Mouse (Mus musculus) neural tube, embryonic 14.5 days (tissue): ENCODE data around the gene Atmin. TPM values are rescaled to one million over a fixed set of nuclear protein-coding genes. Genes with fewer than 3 reads are reported as not detected.

Experiments used
- ATAC-seq: fragments of 200-750 bp; cut with Nextera tagmentation; 2 replicates; pipeline ENCODE4 v1.8.0; 2017; ENCODE audit warnings: low read depth, mild to moderate bottlenecking, moderate TSS enrichment, moderate library complexity
- H3K27ac ChIP-seq: fragments of 300-500 bp; sonication (generic); 2 replicates; pipeline ENCODE4 v1.5.1; 2014; ENCODE audit warnings: low read depth, mild to moderate bottlenecking, control low read depth, low read length, moderate library complexity, mixed read lengths
- H3K27me3 ChIP-seq: fragments of 300-500 bp; sonication (generic); 2 replicates; pipeline ENCODE4 v1.6.1; 2014; ENCODE audit warnings: low read length; ENCODE audit not compliant: control insufficient read depth, insufficient read depth
- H3K36me3 ChIP-seq: fragments of 300-500 bp; sonication (generic); 2 replicates; pipeline ENCODE4 v1.6.1; 2014; ENCODE audit warnings: low read length, mixed read lengths; ENCODE audit not compliant: control insufficient read depth, insufficient read depth
- H3K4me1 ChIP-seq: fragments of 300-500 bp; sonication (generic); 2 replicates; pipeline ENCODE4 v1.6.1; 2014; ENCODE audit warnings: low read length; ENCODE audit not compliant: control insufficient read depth, insufficient read depth
- H3K4me2 ChIP-seq: fragments of 300-500 bp; sonication (generic); 2 replicates; pipeline ENCODE4 v1.6.1; 2014; ENCODE audit warnings: mild to moderate bottlenecking, low read depth, low read length, control low read depth
- H3K4me3 ChIP-seq: fragments of 300-500 bp; sonication (generic); 2 replicates; pipeline ENCODE4 v1.5.1; 2014; ENCODE audit warnings: low read depth, low read length, control low read depth, mixed read lengths
- H3K9ac ChIP-seq: fragments of 300-500 bp; sonication (generic); replicated peaks from 2 replicates; pipeline ENCODE4 v1.6.1; 2014; ENCODE audit warnings: low read depth, mild to moderate bottlenecking, control low read depth, low read length, mixed read lengths
- H3K9me3 ChIP-seq: fragments of 300-500 bp; sonication (generic); 2 replicates; pipeline ENCODE4 v1.6.1; 2016; ENCODE audit warnings: low read length; ENCODE audit not compliant: control insufficient read depth
- WGBS: fragments of 180-500 bp; shearing (Covaris S2); extraction: QIAGEN DNeasy Blood & Tissue Kit; methylation state at CpG from one replicate; pipeline ENCODE4 v1.1.7; 2014; 5-methylcytosine and 5-hydroxymethylcytosine counted together
- polyA plus RNA-seq: library from polyadenylated mRNA; unstranded; fragments of >200 nt; fragmentation: Nextera tagmentation; extraction: Ambion mirVana; gene quantifications from 2 replicates; pipeline ENCODE4 v1.2.1, GENCODE M21; 2014

Atmin gene
- polyA plus RNA-seq, 1 experiment from 2014 or later, result 27.1 TPM

DNA sequence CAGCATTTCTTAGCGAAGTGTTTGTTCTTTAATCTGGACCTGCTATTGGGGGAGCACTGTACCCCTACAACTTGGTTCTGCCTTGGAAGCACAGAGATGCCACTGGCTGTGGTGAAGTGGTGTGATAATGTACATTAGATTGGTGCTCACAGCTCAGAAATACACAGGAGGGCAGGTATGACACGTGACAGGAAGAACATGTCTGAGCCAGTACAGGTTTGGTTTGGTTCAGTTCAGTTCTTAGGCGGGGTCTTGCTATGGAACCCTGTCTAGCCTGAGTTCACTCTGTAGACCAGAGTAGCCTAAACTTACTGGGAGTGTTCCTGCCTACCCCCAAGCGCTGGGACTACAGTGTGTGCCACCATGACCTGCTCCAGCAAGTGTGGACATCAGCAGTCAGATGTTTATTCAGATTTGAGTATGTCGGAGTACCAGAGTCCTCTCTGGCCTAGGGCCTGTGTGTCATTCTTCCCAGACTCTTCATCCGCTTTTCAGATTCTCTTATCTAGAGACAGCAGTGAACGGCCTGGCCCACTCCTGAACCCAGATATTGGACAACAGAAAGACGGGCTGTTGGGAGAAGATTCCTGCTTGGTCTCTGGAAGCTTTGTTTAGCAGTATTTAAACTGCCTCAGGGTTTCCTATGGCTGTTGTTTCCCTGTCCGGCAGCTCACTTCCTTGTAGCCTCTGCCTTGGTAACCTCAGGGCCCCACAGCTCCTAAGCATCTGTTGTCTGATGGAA is 2.1 kb downstream of the Atmin start:
- H3K9me3 ChIP-seq, result no peaks in the 10 kb centered on the region
- H3K27me3 ChIP-seq, result no peaks in the 10 kb centered on the region
- no peak overlapping the region for H3K27ac ChIP-seq
- WGBS, result 95% methylated on average over 9 of the region's 9 CpGs
- no peaks in the 10 kb centered on the region for H3K36me3 ChIP-seq
- no peak overlapping the region for H3K4me3 ChIP-seq
- peaks cover 12% of the 10 kb centered on the region for H3K4me1 ChIP-seq
- H3K4me2 ChIP-seq, result no peak overlapping the region
- H3K9ac ChIP-seq, result no peak overlapping the region
- ATAC-seq, result no peak

DNA sequence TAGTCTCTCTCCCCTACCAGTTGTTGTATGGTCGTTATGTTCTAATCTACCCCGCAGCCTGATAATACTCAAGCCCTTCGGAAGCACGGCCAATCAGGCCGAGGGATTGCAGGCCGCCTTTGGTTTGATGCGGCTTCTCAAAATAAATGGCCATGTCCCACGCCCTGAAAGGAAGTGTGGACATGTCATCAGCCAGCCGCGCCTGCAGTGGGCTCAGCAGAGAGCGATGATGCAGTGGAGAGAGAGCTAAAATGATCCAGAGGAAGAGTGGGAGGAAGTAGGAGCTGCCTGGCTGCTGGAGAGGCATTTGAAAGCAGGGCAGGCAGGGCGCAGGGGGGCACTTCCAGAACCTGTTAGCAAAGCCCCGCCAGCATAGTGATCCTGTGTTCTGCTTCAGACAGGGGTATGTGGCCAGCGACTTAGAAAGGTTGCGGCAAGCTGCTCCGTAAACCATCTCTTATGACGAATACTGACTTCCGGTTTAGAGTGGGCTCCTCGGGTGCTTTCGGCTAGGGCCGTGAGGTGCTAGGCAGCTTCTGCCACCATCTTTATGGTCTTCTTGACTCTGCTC is 3.2 kb downstream of the Atmin start:
- Histone ChIP-seq H3K9ac (no peak overlapping the region), H3K4me3 (no peak overlapping the region), H3K36me3 (no peaks in the 10 kb centered on the region), H3K4me1 (peaks cover 12% of the 10 kb centered on the region), H3K27me3 (no peaks in the 10 kb centered on the region), H3K9me3 (no peaks in the 10 kb centered on the region), H3K27ac (no peak overlapping the region), H3K4me2 (no peak overlapping the region)
- WGBS, result 89% methylated on average over 21 of the region's 21 CpGs
- no peak for ATAC-seq

DNA sequence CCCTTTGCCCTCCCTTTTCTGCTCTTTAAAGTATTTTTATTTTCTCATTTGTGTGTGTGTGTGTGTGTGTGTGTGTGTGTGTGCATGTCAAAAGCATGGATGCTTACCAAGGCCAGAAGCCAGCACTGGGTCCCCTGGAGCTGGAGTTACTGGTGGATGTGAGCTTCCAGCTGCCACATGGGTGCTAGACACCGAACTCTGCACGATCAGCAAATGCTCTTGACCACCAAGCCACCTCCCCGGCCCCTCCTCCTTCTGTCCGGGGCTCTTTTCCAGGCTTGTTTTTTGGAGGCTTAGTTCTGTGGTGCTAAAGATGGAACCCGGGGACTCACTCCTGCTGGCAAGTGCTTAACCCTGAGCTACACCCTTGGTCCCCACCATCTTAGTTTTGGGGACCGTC is 3.7 kb downstream of the Atmin start:
- H3K4me1 ChIP-seq, result peaks cover 12% of the 10 kb centered on the region
- no peak for ATAC-seq
- no peak overlapping the region for H3K4me3 ChIP-seq
- 92% methylated on average over 6 of the region's 6 CpGs for WGBS
- no peak overlapping the region for H3K4me2 ChIP-seq
- H3K36me3 ChIP-seq, result no peaks in the 10 kb centered on the region
- H3K27me3 ChIP-seq, result no peaks in the 10 kb centered on the region
- H3K27ac ChIP-seq, result no peak overlapping the region
- no peaks in the 10 kb centered on the region for H3K9me3 ChIP-seq
- no peak overlapping the region for H3K9ac ChIP-seq

DNA sequence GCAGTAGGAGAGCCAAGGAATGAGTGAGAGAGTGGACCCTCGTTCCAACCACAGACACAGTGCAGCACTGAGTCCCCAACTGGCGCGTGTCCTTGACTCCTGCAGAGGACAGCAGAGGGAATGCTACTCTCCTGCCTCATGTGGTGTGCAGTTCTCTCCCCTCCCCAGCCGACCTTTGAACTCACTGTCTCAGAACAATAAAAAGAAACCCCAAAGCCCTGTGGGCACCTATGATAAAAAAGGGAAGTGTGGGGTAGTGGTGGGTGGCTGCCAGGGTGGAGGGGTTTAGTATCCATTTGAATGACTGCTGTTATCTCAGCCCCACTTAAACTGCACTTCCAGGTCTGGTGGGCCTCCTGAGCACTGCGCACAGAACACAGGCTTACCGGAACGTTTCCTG is 4.4 kb downstream of the Atmin start:
- Histone ChIP-seq H3K9me3 (no peaks in the 10 kb centered on the region), H3K4me2 (no peak overlapping the region), H3K27me3 (no peaks in the 10 kb centered on the region), H3K4me3 (no peak overlapping the region), H3K27ac (no peak overlapping the region), H3K4me1 (peaks cover 12% of the 10 kb centered on the region), H3K36me3 (no peaks in the 10 kb centered on the region), H3K9ac (no peak overlapping the region)
- WGBS, result 88% methylated on average over 7 of the region's 7 CpGs
- no peak for ATAC-seq

DNA sequence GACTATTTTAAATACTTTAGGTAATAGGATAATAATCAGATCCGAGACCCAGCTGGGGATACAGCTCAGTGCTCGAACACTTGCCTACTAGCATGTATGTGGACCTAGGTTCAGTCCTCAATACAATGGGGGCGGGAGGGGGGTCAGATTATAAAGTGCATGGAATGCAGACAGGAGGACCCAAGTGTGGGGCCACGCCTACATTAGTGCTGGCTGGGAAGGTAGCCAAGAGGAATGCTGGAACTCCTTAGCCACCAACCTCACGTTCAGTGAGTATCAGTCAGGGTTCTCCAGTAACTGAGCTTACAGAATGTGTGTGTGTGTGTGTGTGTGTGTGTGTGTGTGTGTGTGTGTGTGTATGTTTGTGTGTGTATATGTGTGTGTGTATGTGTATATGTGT is 8.2 kb downstream of the Atmin start:
- WGBS, result 79% methylated on average over 5 of the region's 5 CpGs
- Histone ChIP-seq H3K9me3 (no peaks in the 10 kb centered on the region), H3K4me2 (no peak overlapping the region), H3K9ac (no peak overlapping the region), H3K27ac (no peak overlapping the region), H3K36me3 (peaks cover 28% of the 10 kb centered on the region), H3K4me3 (no peak overlapping the region), H3K27me3 (no peaks in the 10 kb centered on the region), H3K4me1 (no peaks in the 10 kb centered on the region)
- ATAC-seq, result no peak

DNA sequence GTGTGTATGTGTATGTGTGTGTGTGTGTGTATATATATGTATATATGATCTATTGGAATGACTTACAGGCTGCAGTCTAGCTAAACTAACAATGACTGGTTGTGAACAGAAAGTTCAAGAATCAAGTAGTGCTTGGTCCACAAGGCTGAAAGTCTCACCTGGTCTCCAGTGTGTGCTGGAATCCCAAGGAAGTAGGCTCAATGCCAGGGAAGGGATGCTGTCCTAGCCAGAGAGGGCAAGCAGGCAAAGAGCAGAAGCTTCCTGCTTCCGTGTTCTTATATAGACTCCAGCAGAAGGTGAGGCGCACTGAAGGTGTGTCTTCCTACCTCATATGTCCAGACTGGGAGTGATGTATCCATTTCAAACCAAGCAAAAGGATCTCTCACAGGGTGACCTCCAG is 8.6 kb downstream of the Atmin start:
- Histone ChIP-seq H3K9ac (no peak overlapping the region), H3K27ac (no peak overlapping the region), H3K36me3 (peaks cover 32% of the 10 kb centered on the region), H3K4me3 (no peak overlapping the region), H3K4me1 (no peaks in the 10 kb centered on the region), H3K4me2 (no peak overlapping the region), H3K9me3 (no peaks in the 10 kb centered on the region), H3K27me3 (no peaks in the 10 kb centered on the region)
- no peak for ATAC-seq
- 98% methylated on average over 2 of the region's 2 CpGs for WGBS

DNA sequence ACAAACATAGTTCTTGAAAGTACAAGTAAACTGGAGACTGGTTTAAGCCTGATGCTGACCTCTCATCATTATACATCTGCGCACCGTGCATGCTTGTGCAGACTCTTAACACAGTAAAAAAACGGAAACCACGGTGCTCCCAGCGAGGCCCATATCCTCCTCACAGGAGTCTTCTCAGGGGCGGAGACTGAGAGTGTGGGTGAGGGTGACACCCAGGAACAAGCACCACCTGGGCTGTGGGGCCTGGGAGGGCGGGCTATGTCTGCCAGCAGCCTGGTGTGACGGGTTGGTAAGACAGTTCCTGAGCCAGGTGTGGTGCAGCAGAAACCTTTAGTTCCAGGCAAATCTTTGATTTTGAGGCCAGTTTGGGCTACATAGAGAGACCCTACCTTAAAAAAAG is 9.2 kb downstream of the Atmin start:
- H3K4me2 ChIP-seq, result no peak overlapping the region
- H3K4me3 ChIP-seq, result no peak overlapping the region
- no peaks in the 10 kb centered on the region for H3K27me3 ChIP-seq
- H3K27ac ChIP-seq, result no peak overlapping the region
- ATAC-seq, result no peak
- 92% methylated on average over 8 of the region's 8 CpGs for WGBS
- H3K9ac ChIP-seq, result no peak overlapping the region
- H3K4me1 ChIP-seq, result no peaks in the 10 kb centered on the region
- H3K9me3 ChIP-seq, result no peaks in the 10 kb centered on the region
- H3K36me3 ChIP-seq, result peaks cover 35% of the 10 kb centered on the region

DNA sequence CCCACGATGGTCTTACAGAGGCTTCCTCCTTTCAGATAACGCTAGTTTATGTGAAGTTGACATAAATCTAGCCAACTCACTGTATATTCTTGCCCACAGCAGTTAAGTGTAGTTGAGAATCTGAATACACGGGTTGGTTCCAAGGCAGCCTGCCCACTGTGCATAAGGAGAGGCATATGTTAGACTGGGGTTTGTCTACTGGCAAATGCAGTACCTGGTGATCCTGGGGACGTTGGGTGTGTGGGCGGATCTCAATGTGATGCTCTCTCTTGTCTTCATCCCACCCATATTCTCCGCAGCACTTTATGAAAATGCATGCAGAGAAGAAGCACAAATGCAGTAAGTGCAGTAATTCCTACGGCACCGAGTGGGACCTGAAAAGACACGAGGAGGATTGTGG is 11.2 kb downstream of the Atmin start:
- no peaks in the 10 kb centered on the region for H3K4me1 ChIP-seq
- H3K9ac ChIP-seq, result no peak overlapping the region
- no peaks in the 10 kb centered on the region for H3K27me3 ChIP-seq
- no peak overlapping the region for H3K27ac ChIP-seq
- H3K4me2 ChIP-seq, result no peak overlapping the region
- H3K36me3 ChIP-seq, result peaks cover 48% of the 10 kb centered on the region
- WGBS, result 93% methylated on average over 9 of the region's 9 CpGs
- no peak overlapping the region for H3K4me3 ChIP-seq
- H3K9me3 ChIP-seq, result no peaks in the 10 kb centered on the region
- ATAC-seq, result no peak

DNA sequence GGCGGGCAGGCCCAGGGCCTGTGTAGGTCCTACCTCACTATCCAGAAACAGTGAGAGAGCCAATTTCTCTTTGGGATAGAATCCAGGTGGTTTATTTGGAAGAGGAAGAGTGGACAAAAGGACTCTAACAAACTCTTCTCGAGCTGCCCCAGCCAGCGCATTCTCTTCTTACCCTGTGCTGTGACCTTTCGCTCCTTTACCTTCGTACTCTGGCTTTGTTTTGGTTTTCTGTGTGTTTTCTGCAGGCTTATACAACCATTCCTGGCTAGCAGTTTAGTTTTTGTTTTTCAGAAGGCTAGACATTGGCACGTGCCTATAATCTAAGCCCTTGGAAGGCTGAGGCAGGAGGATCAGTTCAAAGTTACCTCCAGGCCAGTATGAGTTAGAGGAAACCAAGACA is 26.3 kb downstream of the Atmin start:
- H3K4me1 ChIP-seq, result no peaks in the 10 kb centered on the region
- no peaks in the 10 kb centered on the region for H3K9me3 ChIP-seq
- H3K4me2 ChIP-seq, result no peak overlapping the region
- no peak overlapping the region for H3K4me3 ChIP-seq
- ATAC-seq, result no peak
- H3K27ac ChIP-seq, result no peak overlapping the region
- H3K36me3 ChIP-seq, result no peaks in the 10 kb centered on the region
- 86% methylated on average over 6 of the region's 6 CpGs for WGBS
- no peaks in the 10 kb centered on the region for H3K27me3 ChIP-seq
- no peak overlapping the region for H3K9ac ChIP-seq
